Mouse (Mus musculus): ENCODE measurements around the gene Gm20388. TPM values are rescaled to one million over a fixed set of nuclear protein-coding genes. Genes with fewer than 3 reads are reported as not detected.

Gene Gm20388
- polyA plus RNA-seq, 1 experiment, result 0.36 TPM

DNA sequence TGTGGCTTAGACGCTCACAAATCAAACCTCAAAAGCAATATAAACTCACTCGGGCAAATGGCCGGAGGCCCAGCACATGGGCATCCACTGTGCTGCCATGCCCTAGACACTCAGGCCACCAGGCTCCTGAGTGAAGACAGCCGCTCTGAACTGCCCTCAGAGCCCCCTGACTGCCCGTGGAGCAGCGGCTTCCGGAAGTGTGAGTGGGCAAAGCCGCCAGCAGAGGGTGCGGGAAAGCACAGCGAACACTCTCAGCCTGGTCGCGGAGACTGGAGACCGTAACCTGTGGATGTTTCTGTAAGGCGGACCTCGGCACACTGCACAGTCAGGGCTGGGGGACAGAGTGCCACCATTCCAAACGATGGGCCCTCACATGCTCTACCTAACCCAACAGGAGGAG, 1647.9 kb downstream of the Gm20388 start:
- H3K36me3 ChIP-seq (ENCODE audit: control insufficient read depth), result peaks cover 71% of the 10 kb centered on the region
- TF ChIP-seq GATA1 (IDR thresholded peaks at IDR 0.05; ENCODE audit: low read length) (no peak), TAL1 (IDR thresholded peaks at IDR 0.05; ENCODE audit: low read length) (no peak)
- no peaks in the 10 kb centered on the region for H3K4me1 ChIP-seq (ENCODE audit: control insufficient read depth)
- H3K4me3 ChIP-seq (replicated peaks), result no peak overlapping the region
- H3K9me3 ChIP-seq (ENCODE audit: control insufficient read depth, low read length), result no peaks in the 10 kb centered on the region
- H3K27me3 ChIP-seq (ENCODE audit: control insufficient read depth), result no peaks in the 10 kb centered on the region

DNA sequence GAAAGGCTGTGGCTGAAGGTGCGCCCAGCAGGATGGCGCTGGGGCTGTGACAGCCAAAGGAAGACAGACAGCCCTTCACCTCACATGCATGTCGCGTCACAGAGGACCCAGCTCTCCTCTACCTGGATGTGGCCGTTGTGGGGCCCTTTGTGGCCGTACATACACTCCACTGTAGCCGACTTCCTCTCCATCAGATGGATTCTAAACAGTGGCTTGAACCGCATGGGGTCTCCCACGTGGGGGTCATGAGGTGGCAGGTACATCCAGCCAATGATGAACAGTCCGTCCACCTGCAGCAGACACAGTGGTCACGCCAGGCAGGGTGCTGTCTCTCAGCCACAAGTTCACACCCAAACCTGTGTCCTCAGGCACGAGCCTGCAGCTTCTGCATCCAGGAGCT, 1649.2 kb downstream of the Gm20388 start:
- no peaks in the 10 kb centered on the region for H3K4me1 ChIP-seq (ENCODE audit: control insufficient read depth)
- no peaks in the 10 kb centered on the region for H3K27me3 ChIP-seq (ENCODE audit: control insufficient read depth)
- TF ChIP-seq GATA1 (IDR thresholded peaks at IDR 0.05; ENCODE audit: low read length), result no peak
- no peak for TF ChIP-seq TAL1 (IDR thresholded peaks at IDR 0.05; ENCODE audit: low read length)
- no peak overlapping the region for H3K4me3 ChIP-seq (replicated peaks)
- no peaks in the 10 kb centered on the region for H3K9me3 ChIP-seq (ENCODE audit: control insufficient read depth, low read length)
- peaks cover 63% of the 10 kb centered on the region for H3K36me3 ChIP-seq (ENCODE audit: control insufficient read depth)

DNA sequence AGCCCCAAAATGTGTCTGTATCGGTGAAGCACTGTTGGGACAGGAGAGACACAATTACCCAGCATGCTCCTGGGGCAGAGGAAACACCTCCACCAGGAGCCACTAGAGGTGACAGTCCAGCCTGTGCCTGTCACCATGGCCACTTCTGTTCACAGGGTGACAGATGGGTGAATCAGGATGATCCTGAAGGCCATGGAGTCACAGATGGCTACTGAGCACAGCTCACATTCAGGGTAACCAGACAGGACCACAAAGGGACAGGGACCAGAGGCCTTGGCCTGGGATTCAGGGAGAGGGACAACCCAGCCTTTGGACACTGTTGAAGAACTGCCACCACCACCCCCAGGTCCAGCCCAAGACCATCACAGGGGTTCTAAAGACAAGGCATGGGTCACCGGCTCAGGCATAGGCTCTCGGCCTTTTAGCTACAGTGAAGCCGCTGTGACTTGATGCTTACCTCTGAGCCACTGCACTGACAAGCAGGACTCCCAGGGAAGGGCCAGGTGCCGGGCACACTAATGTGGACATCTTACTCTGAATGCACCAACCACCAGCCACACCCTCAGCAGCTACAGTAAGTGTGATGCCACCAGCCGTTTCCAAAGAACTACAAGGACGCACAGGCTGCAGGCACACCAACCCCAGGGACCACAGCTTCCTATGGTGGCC, 1649.9 kb downstream of the Gm20388 start:
- Histone ChIP-seq H3K4me1 (ENCODE audit: control insufficient read depth) (no peaks in the 10 kb centered on the region), H3K27me3 (ENCODE audit: control insufficient read depth) (no peaks in the 10 kb centered on the region), H3K4me3 (replicated peaks) (no peak overlapping the region), H3K9me3 (ENCODE audit: control insufficient read depth, low read length) (no peaks in the 10 kb centered on the region), H3K36me3 (ENCODE audit: control insufficient read depth) (peaks cover 63% of the 10 kb centered on the region)
- TF ChIP-seq GATA1 (IDR thresholded peaks at IDR 0.05; ENCODE audit: low read length) (no peak), TAL1 (IDR thresholded peaks at IDR 0.05; ENCODE audit: low read length) (no peak)

DNA sequence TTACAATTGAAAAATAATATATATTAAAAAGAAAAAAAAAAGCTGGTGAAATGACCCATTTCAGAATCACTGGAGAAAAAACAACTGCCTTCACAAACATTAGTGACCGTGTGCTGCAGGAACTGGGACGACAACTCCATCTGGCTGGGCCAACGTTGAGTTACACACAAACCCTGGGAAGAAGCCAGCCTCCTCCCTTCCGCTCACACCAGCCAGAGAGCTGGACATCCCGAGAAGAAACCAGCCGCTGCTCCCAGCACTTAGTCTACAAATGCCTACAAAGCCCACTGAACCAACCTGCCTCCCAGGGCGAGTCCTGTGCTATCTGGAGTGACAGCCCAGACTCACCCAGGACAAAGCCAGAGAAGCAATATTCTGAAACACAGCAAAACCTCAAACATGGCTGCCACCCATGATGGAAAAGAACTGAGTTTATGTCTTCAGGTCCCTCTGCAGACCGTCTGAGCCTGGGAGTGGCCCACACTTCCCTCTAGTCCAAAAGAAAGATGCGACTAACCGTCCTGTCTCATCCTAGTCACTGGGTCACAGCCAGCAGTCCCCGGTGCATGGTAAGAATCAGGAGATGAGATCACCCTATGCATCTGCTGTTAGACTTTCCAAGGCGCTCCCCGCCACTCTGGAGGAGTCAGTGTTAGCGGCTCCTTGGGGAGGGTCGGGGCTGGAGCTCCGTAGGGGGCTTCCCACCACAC, 1651.2 kb downstream of the Gm20388 start:
- peaks cover 63% of the 10 kb centered on the region for H3K36me3 ChIP-seq (ENCODE audit: control insufficient read depth)

DNA sequence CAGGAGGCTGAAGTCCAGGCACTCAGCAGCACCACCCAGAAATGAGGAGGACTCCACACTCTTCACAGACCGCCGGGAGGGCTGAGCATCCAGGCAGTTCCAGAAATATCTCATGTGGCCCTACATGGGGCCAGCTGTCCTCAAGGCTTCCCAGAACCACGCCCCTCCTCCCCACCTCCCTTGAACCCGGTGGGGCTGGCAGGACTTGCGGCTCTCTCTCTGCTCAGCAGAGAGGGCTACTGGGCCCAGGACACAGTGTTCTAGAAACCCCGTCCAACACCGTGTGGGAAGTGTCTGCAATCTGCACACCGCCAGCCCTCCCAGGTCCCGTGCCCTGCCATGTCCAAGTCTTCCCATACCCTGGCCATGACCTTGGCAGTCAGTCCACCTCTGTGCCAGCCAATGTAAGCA, 1652.3 kb downstream of the Gm20388 start:
- TF ChIP-seq TAL1 (IDR thresholded peaks at IDR 0.05; ENCODE audit: low read length) (no peak), GATA1 (IDR thresholded peaks at IDR 0.05; ENCODE audit: low read length) (no peak)

More for the DNA sequence above, 1651.2 kb downstream of the Gm20388 start:
- TF ChIP-seq TAL1 (IDR thresholded peaks at IDR 0.05; ENCODE audit: low read length), result no peak
- no peak for TF ChIP-seq GATA1 (IDR thresholded peaks at IDR 0.05; ENCODE audit: low read length)
- H3K4me3 ChIP-seq (replicated peaks), result no peak overlapping the region
- no peaks in the 10 kb centered on the region for H3K9me3 ChIP-seq (ENCODE audit: control insufficient read depth, low read length)
- H3K27me3 ChIP-seq (ENCODE audit: control insufficient read depth), result no peaks in the 10 kb centered on the region
- H3K4me1 ChIP-seq (ENCODE audit: control insufficient read depth), result no peaks in the 10 kb centered on the region

DNA sequence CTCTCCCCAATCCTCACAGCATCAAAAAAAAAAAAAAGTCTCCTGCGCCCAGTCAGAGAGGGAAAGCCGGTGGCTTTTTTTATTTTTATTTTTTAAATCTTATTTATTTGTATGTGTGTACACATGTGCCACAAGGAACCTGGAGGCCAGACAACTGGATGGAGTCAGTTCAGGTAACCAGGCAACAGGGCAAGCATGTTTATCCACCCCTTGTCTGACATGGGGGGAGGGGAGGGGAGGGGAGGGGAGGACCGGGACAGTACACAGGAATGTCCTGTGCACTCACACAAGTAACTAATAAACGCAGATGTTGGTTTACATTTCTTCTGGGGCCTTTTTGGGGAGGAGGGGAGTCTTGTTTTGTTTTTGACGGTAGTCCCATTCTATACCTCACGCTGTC, 1653.1 kb downstream of the Gm20388 start:
- Histone ChIP-seq H3K27me3 (ENCODE audit: control insufficient read depth) (no peaks in the 10 kb centered on the region), H3K9me3 (ENCODE audit: control insufficient read depth, low read length) (no peaks in the 10 kb centered on the region), H3K4me3 (replicated peaks) (no peak overlapping the region), H3K4me1 (ENCODE audit: control insufficient read depth) (peaks cover 7% of the 10 kb centered on the region), H3K36me3 (ENCODE audit: control insufficient read depth) (peaks cover 55% of the 10 kb centered on the region)
- TF ChIP-seq GATA1 (IDR thresholded peaks at IDR 0.05; ENCODE audit: low read length) (no peak), TAL1 (IDR thresholded peaks at IDR 0.05; ENCODE audit: low read length) (no peak)

More for the DNA sequence above, 1652.3 kb downstream of the Gm20388 start:
- Histone ChIP-seq H3K4me1 (ENCODE audit: control insufficient read depth) (peaks cover 1% of the 10 kb centered on the region; the same call in 1 of the 2 replicates), H3K4me3 (replicated peaks) (no peak overlapping the region), H3K27me3 (ENCODE audit: control insufficient read depth) (no peaks in the 10 kb centered on the region), H3K9me3 (ENCODE audit: control insufficient read depth, low read length) (no peaks in the 10 kb centered on the region), H3K36me3 (ENCODE audit: control insufficient read depth) (peaks cover 60% of the 10 kb centered on the region)

DNA sequence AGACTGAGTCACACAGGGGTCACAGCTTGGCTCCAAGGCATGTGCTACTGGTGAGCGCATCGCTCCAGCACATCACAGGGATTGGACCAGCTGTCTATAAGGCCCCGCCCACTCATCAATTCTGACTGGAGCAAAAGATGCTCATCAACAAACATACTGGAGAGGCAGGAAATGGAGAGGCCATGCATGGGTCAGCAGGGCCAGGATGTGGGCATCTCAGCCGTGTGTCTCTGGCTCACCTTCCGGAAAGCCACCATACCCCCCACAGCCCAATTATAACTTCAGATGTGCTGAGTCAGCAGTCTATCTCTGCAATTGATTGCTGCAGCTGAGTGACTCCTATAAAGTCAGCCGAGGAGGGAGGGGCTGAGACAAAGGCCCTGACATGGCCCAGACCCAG, 1657.7 kb downstream of the Gm20388 start:
- H3K27me3 ChIP-seq (ENCODE audit: control insufficient read depth), result no peaks in the 10 kb centered on the region
- peaks cover 36% of the 10 kb centered on the region for H3K4me1 ChIP-seq (ENCODE audit: control insufficient read depth)
- H3K9me3 ChIP-seq (ENCODE audit: control insufficient read depth, low read length), result no peaks in the 10 kb centered on the region
- TF ChIP-seq TAL1 (IDR thresholded peaks at IDR 0.05; ENCODE audit: low read length) (no peak), GATA1 (IDR thresholded peaks at IDR 0.05; ENCODE audit: low read length) (no peak)
- H3K4me3 ChIP-seq (replicated peaks), result no peak overlapping the region
- H3K36me3 ChIP-seq (ENCODE audit: control insufficient read depth), result peaks cover 31% of the 10 kb centered on the region

DNA sequence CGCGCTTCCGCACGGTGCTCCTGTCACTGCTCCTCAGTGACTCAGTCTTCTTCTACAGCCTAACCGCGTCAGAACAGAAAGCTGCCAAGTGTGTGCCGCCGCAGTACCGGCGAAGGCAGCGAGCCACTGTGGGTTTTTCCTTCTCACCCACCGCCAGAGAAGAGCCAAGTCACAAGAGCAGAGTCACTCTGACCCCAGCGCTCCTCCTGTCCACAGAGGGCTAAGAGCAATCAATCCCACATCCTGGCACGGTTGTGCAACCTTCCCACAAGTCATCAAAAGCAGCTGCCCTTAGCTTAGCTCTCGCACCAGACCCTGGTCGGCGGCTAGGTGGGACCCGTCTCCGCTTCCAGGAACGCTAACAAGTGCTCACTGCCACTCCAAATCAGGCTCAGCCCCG, 1659.7 kb downstream of the Gm20388 start:
- Histone ChIP-seq H3K9me3 (ENCODE audit: control insufficient read depth, low read length) (no peaks in the 10 kb centered on the region), H3K36me3 (ENCODE audit: control insufficient read depth) (peaks cover 25% of the 10 kb centered on the region), H3K4me3 (replicated peaks) (peak overlapping the region; percentile 2), H3K4me1 (ENCODE audit: control insufficient read depth) (peaks cover 53% of the 10 kb centered on the region), H3K27me3 (ENCODE audit: control insufficient read depth) (no peaks in the 10 kb centered on the region)
- no peak for TF ChIP-seq TAL1 (IDR thresholded peaks at IDR 0.05; ENCODE audit: low read length)
- TF ChIP-seq GATA1 (IDR thresholded peaks at IDR 0.05; ENCODE audit: low read length), result no peak

DNA sequence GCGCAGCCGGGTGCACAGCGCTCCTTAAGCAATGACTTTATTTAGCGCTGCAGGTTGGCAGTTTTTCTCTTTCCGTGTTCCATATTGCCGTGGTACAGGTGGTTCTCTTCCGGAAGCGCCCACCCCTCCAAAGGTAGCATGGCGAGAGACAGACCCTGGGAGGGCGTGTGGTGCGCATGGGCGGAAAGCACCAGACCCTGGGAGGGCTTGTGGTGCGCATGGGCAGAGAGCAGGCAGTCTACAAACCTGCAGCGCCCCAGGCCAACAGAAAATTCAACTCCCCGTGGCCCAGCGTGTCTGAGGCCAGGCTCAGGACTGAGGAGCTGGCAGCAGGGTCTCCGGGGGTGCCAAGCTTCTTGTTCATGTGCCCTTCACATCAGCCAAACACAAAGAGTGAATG, 1660.2 kb downstream of the Gm20388 start:
- Histone ChIP-seq H3K9me3 (ENCODE audit: control insufficient read depth, low read length) (no peaks in the 10 kb centered on the region), H3K27me3 (ENCODE audit: control insufficient read depth) (no peaks in the 10 kb centered on the region), H3K4me3 (replicated peaks) (peak overlapping the region; percentile 2), H3K4me1 (ENCODE audit: control insufficient read depth) (peaks cover 53% of the 10 kb centered on the region), H3K36me3 (ENCODE audit: control insufficient read depth) (peaks cover 21% of the 10 kb centered on the region)
- TF ChIP-seq TAL1 (IDR thresholded peaks at IDR 0.05; ENCODE audit: low read length) (no peak), GATA1 (IDR thresholded peaks at IDR 0.05; ENCODE audit: low read length) (no peak)

All from erythroblast, embryonic 14.5 days (primary cell).